Mouse (Mus musculus): Measurements from ENCODE around the gene Kcnj6. TPM values are rescaled to one million over a fixed set of nuclear protein-coding genes. Genes with fewer than 3 reads are reported as not detected.
A peak's percentile ranks its signal among the peaks of the same experiment; 100 is the strongest.

Kcnj6 gene
- polyA plus RNA-seq, 1 experiment from 2014 or later = not detected

DNA sequence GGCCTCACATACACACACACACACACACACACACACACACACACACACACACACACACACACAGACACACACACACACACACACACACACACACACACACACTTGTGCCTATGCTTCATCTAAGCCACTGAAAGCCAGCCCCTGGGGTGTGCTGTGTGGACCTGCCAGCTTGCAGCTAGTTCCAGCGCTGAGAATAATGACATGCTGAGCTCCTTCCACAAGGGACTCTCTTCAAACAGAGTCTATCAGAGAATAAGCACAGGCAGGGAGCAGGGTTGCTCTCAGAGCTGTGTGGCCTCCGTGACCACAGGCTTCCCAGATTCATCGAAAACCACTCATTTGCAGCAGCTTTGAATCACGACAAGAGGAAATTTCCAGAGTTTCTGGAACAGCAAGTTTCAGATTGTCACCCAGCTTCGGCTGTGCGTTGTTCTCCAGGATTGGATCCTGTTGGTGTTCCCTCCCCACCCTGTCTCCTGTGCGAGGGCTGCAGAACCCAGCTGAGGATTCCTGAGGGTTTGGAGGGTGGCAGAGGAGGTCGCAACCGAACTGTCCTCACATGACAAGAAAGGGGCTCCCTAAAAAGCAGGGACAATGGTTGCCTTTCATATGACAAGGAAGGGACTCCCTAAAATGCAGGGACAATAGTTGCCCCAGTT lies 124.8 kb downstream of the Kcnj6 start:
- Histone ChIP-seq H3K27ac (ENCODE audit: low read length) (no peak overlapping the region), H3K36me3 (ENCODE audit: control insufficient read depth, insufficient read depth, low read length) (no peaks in the 10 kb centered on the region), H3K9ac (ENCODE audit: low read length) (no peak overlapping the region), H3K4me1 (replicated peaks; ENCODE audit: control insufficient read depth, insufficient read depth, low read length) (no peaks in the 10 kb centered on the region), H3K4me2 (ENCODE audit: low read depth, low read length) (no peak overlapping the region), H3K27me3 (ENCODE audit: control insufficient read depth, insufficient read depth, low read depth, low read length) (no peaks in the 10 kb centered on the region), H3K9me3 (ENCODE audit: control insufficient read depth, low read length) (no peaks in the 10 kb centered on the region), H3K4me3 (ENCODE audit: low read length) (no peak overlapping the region)
- no peak for ATAC-seq (ENCODE audit: low read depth)
- 39% methylated on average over 9 of the region's 9 CpGs for WGBS

DNA sequence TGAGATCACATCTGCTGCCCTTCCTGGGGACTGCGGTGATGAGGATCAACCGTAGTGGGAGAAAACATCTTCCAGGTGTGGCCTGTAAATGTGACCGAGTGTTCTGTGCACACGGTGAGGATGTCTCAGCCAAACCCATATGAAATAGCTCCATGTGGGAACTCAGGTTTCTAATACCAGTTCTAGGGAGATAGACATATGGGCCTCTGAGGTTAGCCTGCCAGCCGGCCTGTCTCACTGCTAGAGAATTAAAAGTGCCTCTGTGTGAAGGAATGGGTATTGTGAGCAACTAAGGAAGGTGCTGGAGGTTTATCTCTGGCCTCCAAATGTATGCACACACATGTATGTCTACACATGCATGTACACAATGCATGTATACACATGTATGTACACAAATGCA lies 129.1 kb downstream of the Kcnj6 start:
- H3K9ac ChIP-seq (ENCODE audit: low read length) = no peak overlapping the region
- no peak overlapping the region for H3K4me3 ChIP-seq (ENCODE audit: low read length)
- H3K4me1 ChIP-seq (replicated peaks; ENCODE audit: control insufficient read depth, insufficient read depth, low read length) = no peaks in the 10 kb centered on the region
- ATAC-seq (ENCODE audit: low read depth) = no peak
- no peaks in the 10 kb centered on the region for H3K36me3 ChIP-seq (ENCODE audit: control insufficient read depth, insufficient read depth, low read length)
- H3K27me3 ChIP-seq (ENCODE audit: control insufficient read depth, insufficient read depth, low read depth, low read length) = no peaks in the 10 kb centered on the region
- 80% methylated on average over 5 of the region's 5 CpGs for WGBS
- H3K27ac ChIP-seq (ENCODE audit: low read length) = no peak overlapping the region
- H3K9me3 ChIP-seq (ENCODE audit: control insufficient read depth, low read length) = no peaks in the 10 kb centered on the region
- no peak overlapping the region for H3K4me2 ChIP-seq (ENCODE audit: low read depth, low read length)

DNA sequence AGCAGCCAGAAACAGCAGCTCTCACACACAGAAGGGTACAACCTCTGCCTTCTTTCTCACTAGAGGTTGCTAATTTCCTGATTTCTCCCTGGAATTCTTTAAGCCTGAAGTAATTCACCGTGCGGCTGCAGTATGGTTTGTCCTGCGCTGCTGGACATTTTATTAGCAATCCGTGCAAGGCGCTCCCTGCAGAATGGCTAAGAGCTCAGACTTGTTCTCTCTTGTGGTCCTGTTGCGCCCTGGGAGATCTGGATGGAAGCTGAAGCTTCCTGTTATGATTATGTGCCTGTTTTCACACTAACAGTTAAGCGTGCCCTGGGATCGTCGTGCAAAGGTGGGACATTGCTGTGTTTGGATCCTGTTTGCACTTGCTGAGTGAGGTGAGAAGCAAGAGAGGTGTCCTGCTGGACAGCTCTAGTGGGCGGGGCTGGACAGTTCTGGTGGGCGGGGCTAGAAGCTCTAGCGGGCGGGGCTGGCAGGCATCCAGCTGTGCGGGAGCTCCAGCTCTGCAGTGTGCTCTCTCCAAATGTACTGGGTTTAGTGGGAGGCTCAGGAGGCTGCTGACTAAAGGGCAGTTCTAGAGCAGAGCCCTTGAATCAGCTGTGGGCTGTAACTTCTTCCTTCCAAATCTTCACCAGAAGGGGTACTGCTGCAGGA lies 131.1 kb downstream of the Kcnj6 start:
- H3K27ac ChIP-seq (ENCODE audit: low read length) = no peak overlapping the region
- H3K4me1 ChIP-seq (replicated peaks; ENCODE audit: control insufficient read depth, insufficient read depth, low read length) = no peaks in the 10 kb centered on the region
- no peak overlapping the region for H3K4me3 ChIP-seq (ENCODE audit: low read length)
- WGBS = 35% methylated on average over 14 of the region's 14 CpGs
- no peak overlapping the region for H3K9ac ChIP-seq (ENCODE audit: low read length)
- H3K4me2 ChIP-seq (ENCODE audit: low read depth, low read length) = no peak overlapping the region
- H3K9me3 ChIP-seq (ENCODE audit: control insufficient read depth, low read length) = no peaks in the 10 kb centered on the region
- ATAC-seq (ENCODE audit: low read depth) = peak; percentile 51; the same call in 1 of the 2 replicates
- H3K27me3 ChIP-seq (ENCODE audit: control insufficient read depth, insufficient read depth, low read depth, low read length) = no peaks in the 10 kb centered on the region
- no peaks in the 10 kb centered on the region for H3K36me3 ChIP-seq (ENCODE audit: control insufficient read depth, insufficient read depth, low read length)

DNA sequence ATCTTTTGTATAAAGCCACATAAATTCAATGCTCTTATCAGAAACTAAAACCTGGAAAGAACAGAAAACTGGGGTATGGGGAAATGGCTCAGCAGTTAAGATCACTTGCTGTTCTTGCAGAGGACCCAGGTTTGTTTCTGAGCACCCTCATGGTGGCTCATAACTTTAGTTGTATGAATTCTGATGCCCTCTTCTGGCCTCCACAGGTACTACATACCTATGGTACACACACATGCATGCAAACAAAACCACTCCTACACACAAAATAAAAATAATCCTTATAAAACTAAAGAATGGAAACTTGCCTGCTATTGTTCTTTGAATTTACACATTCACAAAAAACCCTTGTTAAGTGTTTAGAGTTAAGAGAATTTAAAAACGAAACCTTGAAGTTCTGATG lies 131.7 kb downstream of the Kcnj6 start:
- Histone ChIP-seq H3K4me2 (ENCODE audit: low read depth, low read length) (no peak overlapping the region), H3K27ac (ENCODE audit: low read length) (no peak overlapping the region), H3K4me1 (replicated peaks; ENCODE audit: control insufficient read depth, insufficient read depth, low read length) (no peaks in the 10 kb centered on the region), H3K9me3 (ENCODE audit: control insufficient read depth, low read length) (no peaks in the 10 kb centered on the region), H3K27me3 (ENCODE audit: control insufficient read depth, insufficient read depth, low read depth, low read length) (no peaks in the 10 kb centered on the region), H3K4me3 (ENCODE audit: low read length) (no peak overlapping the region), H3K9ac (ENCODE audit: low read length) (no peak overlapping the region), H3K36me3 (ENCODE audit: control insufficient read depth, insufficient read depth, low read length) (no peaks in the 10 kb centered on the region)
- 79% methylated on average over 1 of the region's 1 CpGs for WGBS
- ATAC-seq (ENCODE audit: low read depth) = no peak

DNA sequence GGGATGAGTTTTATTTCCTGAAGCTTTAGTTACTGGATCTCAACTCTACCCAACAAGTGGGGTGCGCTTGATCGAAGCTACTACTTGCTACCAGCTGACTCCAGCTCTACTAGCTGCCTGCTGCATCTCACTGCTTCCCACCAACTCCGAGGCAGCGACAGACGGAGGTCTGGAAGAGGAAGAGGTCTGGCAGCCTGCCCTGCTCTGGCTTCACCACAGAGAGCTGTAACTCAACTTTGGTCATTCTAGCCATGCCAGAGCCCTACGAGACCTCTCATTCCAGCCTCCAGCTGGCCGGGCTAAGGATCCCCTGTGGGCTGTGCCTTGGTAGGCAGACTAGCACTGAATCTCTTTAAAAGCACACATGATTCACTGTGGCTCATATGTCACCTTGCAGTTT lies 132.4 kb downstream of the Kcnj6 start:
- no peak overlapping the region for H3K4me2 ChIP-seq (ENCODE audit: low read depth, low read length)
- no peak overlapping the region for H3K27ac ChIP-seq (ENCODE audit: low read length)
- no peak overlapping the region for H3K4me3 ChIP-seq (ENCODE audit: low read length)
- H3K27me3 ChIP-seq (ENCODE audit: control insufficient read depth, insufficient read depth, low read depth, low read length) = no peaks in the 10 kb centered on the region
- no peaks in the 10 kb centered on the region for H3K36me3 ChIP-seq (ENCODE audit: control insufficient read depth, insufficient read depth, low read length)
- no peaks in the 10 kb centered on the region for H3K9me3 ChIP-seq (ENCODE audit: control insufficient read depth, low read length)
- WGBS = 84% methylated on average over 7 of the region's 7 CpGs
- ATAC-seq (ENCODE audit: low read depth) = no peak
- H3K9ac ChIP-seq (ENCODE audit: low read length) = no peak overlapping the region
- H3K4me1 ChIP-seq (replicated peaks; ENCODE audit: control insufficient read depth, insufficient read depth, low read length) = no peaks in the 10 kb centered on the region

DNA sequence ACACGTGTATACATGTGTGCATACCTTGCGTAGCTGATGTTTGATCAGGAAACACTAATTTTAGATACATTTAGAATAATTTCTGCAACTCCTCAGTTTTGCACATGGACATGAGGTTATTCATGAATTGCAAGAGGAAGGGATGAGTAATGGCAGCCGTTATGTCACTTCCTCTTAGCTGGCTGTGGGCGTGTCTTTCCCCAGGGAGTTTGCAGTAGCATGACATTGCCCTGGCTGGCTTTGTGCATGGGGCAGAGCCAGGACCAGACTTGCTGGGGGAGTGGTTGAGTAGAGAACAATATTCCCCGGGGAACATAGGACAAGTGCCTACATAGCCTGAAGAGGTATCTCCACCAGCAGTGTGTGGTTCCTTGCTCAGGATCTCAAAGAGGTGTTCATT lies 134.0 kb downstream of the Kcnj6 start:
- ATAC-seq (ENCODE audit: low read depth) = no peak
- H3K4me2 ChIP-seq (ENCODE audit: low read depth, low read length) = no peak overlapping the region
- H3K27ac ChIP-seq (ENCODE audit: low read length) = no peak overlapping the region
- no peak overlapping the region for H3K9ac ChIP-seq (ENCODE audit: low read length)
- H3K4me1 ChIP-seq (replicated peaks; ENCODE audit: control insufficient read depth, insufficient read depth, low read length) = no peaks in the 10 kb centered on the region
- H3K36me3 ChIP-seq (ENCODE audit: control insufficient read depth, insufficient read depth, low read length) = no peaks in the 10 kb centered on the region
- H3K9me3 ChIP-seq (ENCODE audit: control insufficient read depth, low read length) = no peaks in the 10 kb centered on the region
- no peaks in the 10 kb centered on the region for H3K27me3 ChIP-seq (ENCODE audit: control insufficient read depth, insufficient read depth, low read depth, low read length)
- no peak overlapping the region for H3K4me3 ChIP-seq (ENCODE audit: low read length)
- WGBS = 80% methylated on average over 5 of the region's 5 CpGs

DNA sequence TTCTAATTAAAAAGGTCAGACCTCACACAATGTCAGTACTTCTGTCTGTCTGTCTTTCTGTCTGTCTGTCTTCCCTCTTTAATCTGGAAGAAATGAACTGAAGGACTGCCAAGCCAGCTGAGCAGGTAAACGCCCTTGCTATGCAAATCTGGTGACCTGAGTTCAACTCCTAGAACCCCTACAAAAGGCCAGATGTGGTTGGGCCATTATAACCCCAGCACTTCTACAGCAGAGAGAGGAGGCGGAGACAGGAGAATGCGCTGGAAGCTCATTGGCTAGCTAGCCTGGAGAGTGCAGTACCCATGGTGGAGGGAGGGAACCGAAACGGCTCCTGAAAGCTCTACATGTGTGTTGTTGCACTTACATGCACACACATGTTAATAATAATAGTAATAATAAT lies 141.5 kb downstream of the Kcnj6 start:
- no peak overlapping the region for H3K4me3 ChIP-seq (ENCODE audit: low read length)
- no peaks in the 10 kb centered on the region for H3K9me3 ChIP-seq (ENCODE audit: control insufficient read depth, low read length)
- no peaks in the 10 kb centered on the region for H3K36me3 ChIP-seq (ENCODE audit: control insufficient read depth, insufficient read depth, low read length)
- H3K27me3 ChIP-seq (ENCODE audit: control insufficient read depth, insufficient read depth, low read depth, low read length) = no peaks in the 10 kb centered on the region
- ATAC-seq (ENCODE audit: low read depth) = no peak
- no peak overlapping the region for H3K9ac ChIP-seq (ENCODE audit: low read length)
- no peak overlapping the region for H3K4me2 ChIP-seq (ENCODE audit: low read depth, low read length)
- no peaks in the 10 kb centered on the region for H3K4me1 ChIP-seq (replicated peaks; ENCODE audit: control insufficient read depth, insufficient read depth, low read length)
- 82% methylated on average over 5 of the region's 5 CpGs for WGBS
- no peak overlapping the region for H3K27ac ChIP-seq (ENCODE audit: low read length)

DNA sequence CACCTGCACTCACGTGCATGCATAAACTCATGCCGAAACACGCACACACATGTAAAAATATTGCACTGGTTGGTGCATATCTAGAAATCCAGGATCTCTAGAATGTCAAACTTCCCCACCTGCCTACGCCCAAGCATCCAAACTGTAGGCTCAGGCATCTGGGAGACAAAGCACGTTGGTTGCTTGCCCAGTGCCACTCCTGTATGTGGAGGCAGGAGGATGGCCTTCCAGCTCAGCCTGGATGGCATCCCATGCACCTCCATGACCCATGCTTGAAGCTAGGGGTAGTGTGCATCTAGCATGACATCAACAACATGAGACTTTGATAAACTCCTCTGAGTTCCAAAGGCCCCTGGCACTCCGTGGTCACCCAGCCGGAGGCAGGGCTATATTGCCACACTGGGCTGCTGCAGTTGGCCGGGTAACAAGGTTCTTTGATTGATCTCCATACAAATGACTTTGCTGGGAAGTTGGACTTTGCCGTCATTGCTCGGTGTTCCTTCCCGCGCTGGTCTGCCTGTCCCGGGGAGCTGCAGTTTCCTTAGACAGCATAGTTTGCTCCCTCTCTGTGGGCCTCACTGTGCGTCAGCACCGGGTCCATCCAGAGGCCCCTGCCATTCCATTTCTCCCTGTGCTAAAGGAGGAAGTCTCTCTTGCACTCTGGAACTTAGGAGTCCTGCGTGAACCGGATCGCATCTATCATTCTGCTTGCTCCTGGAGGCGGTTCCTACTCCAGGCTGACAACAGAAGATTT lies 144.9 kb downstream of the Kcnj6 start:
- ATAC-seq (ENCODE audit: low read depth) = no peak
- 56% methylated on average over 19 of the region's 19 CpGs for WGBS
- H3K9me3 ChIP-seq (ENCODE audit: control insufficient read depth, low read length) = no peaks in the 10 kb centered on the region
- no peak overlapping the region for H3K27ac ChIP-seq (ENCODE audit: low read length)
- H3K4me3 ChIP-seq (ENCODE audit: low read length) = no peak overlapping the region
- H3K9ac ChIP-seq (ENCODE audit: low read length) = no peak overlapping the region
- no peaks in the 10 kb centered on the region for H3K36me3 ChIP-seq (ENCODE audit: control insufficient read depth, insufficient read depth, low read length)
- no peak overlapping the region for H3K4me2 ChIP-seq (ENCODE audit: low read depth, low read length)
- no peaks in the 10 kb centered on the region for H3K4me1 ChIP-seq (replicated peaks; ENCODE audit: control insufficient read depth, insufficient read depth, low read length)
- H3K27me3 ChIP-seq (ENCODE audit: control insufficient read depth, insufficient read depth, low read depth, low read length) = no peaks in the 10 kb centered on the region

DNA sequence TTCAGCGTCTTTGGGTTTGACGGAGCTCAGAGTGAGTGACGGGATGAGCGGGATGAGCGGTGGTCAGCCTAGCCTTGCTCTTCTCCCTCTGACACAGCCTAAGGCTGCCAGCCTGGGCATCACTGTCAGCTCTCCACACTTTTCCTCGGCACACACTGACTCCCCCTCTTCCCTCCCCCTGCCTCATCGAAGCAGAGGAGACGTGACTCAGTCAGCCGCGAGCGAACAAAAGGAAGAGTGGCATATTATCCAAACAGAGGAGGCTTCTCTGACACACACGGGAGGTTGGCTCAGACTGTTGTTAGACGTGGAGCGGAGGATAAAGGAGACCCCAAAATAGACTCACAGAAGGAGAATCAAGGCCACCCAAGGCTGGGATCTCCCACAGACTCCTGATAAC lies 147.1 kb downstream of the Kcnj6 start:
- no peaks in the 10 kb centered on the region for H3K27me3 ChIP-seq (ENCODE audit: control insufficient read depth, insufficient read depth, low read depth, low read length)
- no peak overlapping the region for H3K27ac ChIP-seq (ENCODE audit: low read length)
- H3K4me1 ChIP-seq (replicated peaks; ENCODE audit: control insufficient read depth, insufficient read depth, low read length) = no peaks in the 10 kb centered on the region
- H3K4me2 ChIP-seq (ENCODE audit: low read depth, low read length) = no peak overlapping the region
- H3K9me3 ChIP-seq (ENCODE audit: control insufficient read depth, low read length) = no peaks in the 10 kb centered on the region
- H3K4me3 ChIP-seq (ENCODE audit: low read length) = no peak overlapping the region
- 28% methylated on average over 14 of the region's 14 CpGs for WGBS
- no peak overlapping the region for H3K9ac ChIP-seq (ENCODE audit: low read length)
- no peak for ATAC-seq (ENCODE audit: low read depth)
- H3K36me3 ChIP-seq (ENCODE audit: control insufficient read depth, insufficient read depth, low read length) = no peaks in the 10 kb centered on the region

Measured in lung, embryonic 16.5 days (tissue).